Mouse (Mus musculus): ENCODE measurements around the gene Sptbn1. TPM values are rescaled to one million over a fixed set of nuclear protein-coding genes. Genes with fewer than 3 reads are reported as not detected.

The Sptbn1 gene
- total and polyA plus RNA-seq, 2 experiments from 2014 or later, result 162 to 247 TPM

GRCm38 (mm10) chr11:30148378-30148777 is 119.6 kb downstream of the Sptbn1 start:
- no peak for ATAC-seq
- Histone ChIP-seq H3K27me3 (ENCODE audit: insufficient read depth, low read length) (no peaks in the 10 kb centered on the region), H3K4me3 (ENCODE audit: low read length) (no peak overlapping the region), H3K27ac (no peak overlapping the region), H3K9me3 (ENCODE audit: low read length) (no peaks in the 10 kb centered on the region), H3K36me3 (ENCODE audit: insufficient read depth, low read length) (peaks cover 51% of the 10 kb centered on the region), H3K4me1 (ENCODE audit: insufficient read depth, low read length) (no peaks in the 10 kb centered on the region), H3K9ac (replicated peaks; ENCODE audit: low read length) (no peak overlapping the region), H3K4me2 (ENCODE audit: low read depth, low read length) (no peak overlapping the region)
- no peak for TF ChIP-seq CTCF (IDR thresholded peaks at IDR 0.05; ENCODE audit: low read depth)
- DNase-seq (ENCODE audit: low spot score), result no peak

- TF ChIP-seq CTCF (IDR thresholded peaks at IDR 0.05; ENCODE audit: low read depth), result 0 out of 2 replicates have a peak, but pooled peaks have one; percentile 12
- Histone ChIP-seq H3K27ac (no peak overlapping the region), H3K4me1 (ENCODE audit: insufficient read depth, low read length) (no peaks in the 10 kb centered on the region), H3K4me3 (ENCODE audit: low read length) (no peak overlapping the region), H3K4me2 (ENCODE audit: low read depth, low read length) (no peak overlapping the region), H3K27me3 (ENCODE audit: insufficient read depth, low read length) (no peaks in the 10 kb centered on the region), H3K36me3 (ENCODE audit: insufficient read depth, low read length) (peaks cover 56% of the 10 kb centered on the region), H3K9me3 (ENCODE audit: low read length) (no peaks in the 10 kb centered on the region), H3K9ac (replicated peaks; ENCODE audit: low read length) (no peak overlapping the region)
- WGBS, result 86% methylated on average over 1 of the region's 1 CpGs
- ATAC-seq (no peak), DNase-seq (ENCODE audit: low spot score) (no peak)
Measured at GRCm38 (mm10) chr11:30147882-30148281, 120.1 kb downstream of the Sptbn1 start.

GRCm38 (mm10) chr11:30143090-30143489 is 124.9 kb downstream of the Sptbn1 start:
- DNase-seq (ENCODE audit: low spot score) (no peak), ATAC-seq (no peak)
- Histone ChIP-seq H3K27ac (no peak overlapping the region), H3K9me3 (ENCODE audit: low read length) (no peaks in the 10 kb centered on the region), H3K36me3 (ENCODE audit: insufficient read depth, low read length) (peaks cover 85% of the 10 kb centered on the region), H3K9ac (replicated peaks; ENCODE audit: low read length) (no peak overlapping the region), H3K4me3 (ENCODE audit: low read length) (no peak overlapping the region), H3K4me2 (ENCODE audit: low read depth, low read length) (no peak overlapping the region), H3K4me1 (ENCODE audit: insufficient read depth, low read length) (no peaks in the 10 kb centered on the region), H3K27me3 (ENCODE audit: insufficient read depth, low read length) (no peaks in the 10 kb centered on the region)
- TF ChIP-seq CTCF (IDR thresholded peaks at IDR 0.05; ENCODE audit: low read depth), result no peak
- WGBS, result 88% methylated on average over 6 of the region's 6 CpGs

- no peak overlapping the region for H3K27ac ChIP-seq
- H3K9me3 ChIP-seq (ENCODE audit: low read length), result no peaks in the 10 kb centered on the region
- H3K4me1 ChIP-seq (ENCODE audit: insufficient read depth, low read length), result no peaks in the 10 kb centered on the region
- ATAC-seq (no peak), DNase-seq (ENCODE audit: low spot score) (no peak)
- TF ChIP-seq CTCF (IDR thresholded peaks at IDR 0.05; ENCODE audit: low read depth), result no peak
- H3K27me3 ChIP-seq (ENCODE audit: insufficient read depth, low read length), result no peaks in the 10 kb centered on the region
- WGBS, result 92% methylated on average over 17 of the region's 17 CpGs
- peaks cover 96% of the 10 kb centered on the region for H3K36me3 ChIP-seq (ENCODE audit: insufficient read depth, low read length)
- no peak overlapping the region for H3K4me3 ChIP-seq (ENCODE audit: low read length)
- no peak overlapping the region for H3K4me2 ChIP-seq (ENCODE audit: low read depth, low read length)
- H3K9ac ChIP-seq (replicated peaks; ENCODE audit: low read length), result no peak overlapping the region
Measured at GRCm38 (mm10) chr11:30139165-30139826, 128.7 kb downstream of the Sptbn1 start.

GRCm38 (mm10) chr11:30137081-30137480 is 130.9 kb downstream of the Sptbn1 start:
- ATAC-seq (no peak), DNase-seq (ENCODE audit: low spot score) (no peak)
- Histone ChIP-seq H3K9ac (replicated peaks; ENCODE audit: low read length) (no peak overlapping the region), H3K4me2 (ENCODE audit: low read depth, low read length) (no peak overlapping the region), H3K4me3 (ENCODE audit: low read length) (no peak overlapping the region), H3K27ac (no peak overlapping the region), H3K4me1 (ENCODE audit: insufficient read depth, low read length) (no peaks in the 10 kb centered on the region), H3K36me3 (ENCODE audit: insufficient read depth, low read length) (peaks cover 89% of the 10 kb centered on the region), H3K27me3 (ENCODE audit: insufficient read depth, low read length) (no peaks in the 10 kb centered on the region), H3K9me3 (ENCODE audit: low read length) (no peaks in the 10 kb centered on the region)
- 82% methylated on average over 12 of the region's 12 CpGs for WGBS
- TF ChIP-seq CTCF (IDR thresholded peaks at IDR 0.05; ENCODE audit: low read depth), result no peak

- DNase-seq (ENCODE audit: low spot score) (no peak), ATAC-seq (no peak)
- Histone ChIP-seq H3K4me1 (ENCODE audit: insufficient read depth, low read length) (no peaks in the 10 kb centered on the region), H3K36me3 (ENCODE audit: insufficient read depth, low read length) (peaks cover 83% of the 10 kb centered on the region), H3K27me3 (ENCODE audit: insufficient read depth, low read length) (no peaks in the 10 kb centered on the region), H3K4me3 (ENCODE audit: low read length) (no peak overlapping the region), H3K9ac (replicated peaks; ENCODE audit: low read length) (no peak overlapping the region), H3K9me3 (ENCODE audit: low read length) (no peaks in the 10 kb centered on the region), H3K27ac (no peak overlapping the region), H3K4me2 (ENCODE audit: low read depth, low read length) (no peak overlapping the region)
- 79% methylated on average over 1 of the region's 1 CpGs for WGBS
- no peak for TF ChIP-seq CTCF (IDR thresholded peaks at IDR 0.05; ENCODE audit: low read depth)
Measured at GRCm38 (mm10) chr11:30134058-30134457, 133.9 kb downstream of the Sptbn1 start.

- H3K4me3 ChIP-seq (ENCODE audit: low read length), result no peak overlapping the region
- no peak for DNase-seq (ENCODE audit: low spot score)
- ATAC-seq, result no peak
- peaks cover 81% of the 10 kb centered on the region for H3K36me3 ChIP-seq (ENCODE audit: insufficient read depth, low read length)
- no peak for TF ChIP-seq CTCF (IDR thresholded peaks at IDR 0.05; ENCODE audit: low read depth)
- H3K4me2 ChIP-seq (ENCODE audit: low read depth, low read length), result no peak overlapping the region
- no peaks in the 10 kb centered on the region for H3K4me1 ChIP-seq (ENCODE audit: insufficient read depth, low read length)
- H3K9ac ChIP-seq (replicated peaks; ENCODE audit: low read length), result no peak overlapping the region
- 95% methylated on average over 6 of the region's 6 CpGs for WGBS
- no peaks in the 10 kb centered on the region for H3K9me3 ChIP-seq (ENCODE audit: low read length)
- H3K27me3 ChIP-seq (ENCODE audit: insufficient read depth, low read length), result no peaks in the 10 kb centered on the region
- H3K27ac ChIP-seq, result no peak overlapping the region
Measured at GRCm38 (mm10) chr11:30132581-30132980, 135.4 kb downstream of the Sptbn1 start.
